Mouse (Mus musculus): ENCODE results near the gene R3hcc1l.
A peak's percentile ranks its signal among the peaks of the same experiment; 100 is the strongest.

R3hcc1l gene

GRCm38 (mm10) chr19:42540649-42541048 lies 22.1 kb downstream of the R3hcc1l start:
- no peak for DNase-seq (ENCODE audit: low spot score)

GRCm38 (mm10) chr19:42558701-42559100 lies 40.1 kb downstream of the R3hcc1l start:
- no peak for DNase-seq (ENCODE audit: low spot score)

- DNase-seq (ENCODE audit: low spot score) = no peak
Observed at GRCm38 (mm10) chr19:42561991-42562390, 43.4 kb downstream of the R3hcc1l start.

GRCm38 (mm10) chr19:42562981-42563380 lies 44.4 kb downstream of the R3hcc1l start:
- no peak for DNase-seq (ENCODE audit: low spot score)

- no peak for DNase-seq (ENCODE audit: low spot score)
Observed at GRCm38 (mm10) chr19:42563726-42564270, 45.2 kb downstream of the R3hcc1l start.

GRCm38 (mm10) chr19:42566283-42567019 lies 47.9 kb downstream of the R3hcc1l start:
- peak; percentile 25 for DNase-seq (ENCODE audit: low spot score)

GRCm38 (mm10) chr19:42567020-42567419 lies 48.5 kb downstream of the R3hcc1l start:
- no peak for DNase-seq (ENCODE audit: low spot score)

GRCm38 (mm10) chr19:42569076-42569475 lies 50.5 kb downstream of the R3hcc1l start:
- DNase-seq (ENCODE audit: low spot score) = peak; percentile 57

GRCm38 (mm10) chr19:42571291-42571690 lies 52.7 kb downstream of the R3hcc1l start:
- no peak for DNase-seq (ENCODE audit: low spot score)

- DNase-seq (ENCODE audit: low spot score) = no peak
Observed at GRCm38 (mm10) chr19:42575317-42575716, 56.8 kb downstream of the R3hcc1l start.

- no peak for DNase-seq (ENCODE audit: low spot score)
Observed at GRCm38 (mm10) chr19:42576856-42577255, 58.3 kb downstream of the R3hcc1l start.

GRCm38 (mm10) chr19:42578631-42579030 lies 60.1 kb downstream of the R3hcc1l start:
- DNase-seq (ENCODE audit: low spot score) = no peak

GRCm38 (mm10) chr19:42580701-42581100 lies 62.1 kb downstream of the R3hcc1l start:
- DNase-seq (ENCODE audit: low spot score) = no peak

GRCm38 (mm10) chr19:42582811-42583370 lies 64.3 kb downstream of the R3hcc1l start:
- no peak for DNase-seq (ENCODE audit: low spot score)

- no peak for DNase-seq (ENCODE audit: low spot score)
Observed at GRCm38 (mm10) chr19:42583677-42584076, 65.1 kb downstream of the R3hcc1l start.

- DNase-seq (ENCODE audit: low spot score) = no peak
Observed at GRCm38 (mm10) chr19:42584188-42584587, 65.6 kb downstream of the R3hcc1l start.

- DNase-seq (ENCODE audit: low spot score) = no peak
Observed at GRCm38 (mm10) chr19:42587704-42588103, 69.1 kb downstream of the R3hcc1l start.

- DNase-seq (ENCODE audit: low spot score) = no peak
Observed at GRCm38 (mm10) chr19:42589246-42589645, 70.7 kb downstream of the R3hcc1l start.

- no peak for DNase-seq (ENCODE audit: low spot score)
Observed at GRCm38 (mm10) chr19:42591534-42591933, 73.0 kb downstream of the R3hcc1l start.

GRCm38 (mm10) chr19:42593456-42593855 lies 74.9 kb downstream of the R3hcc1l start:
- no peak for DNase-seq (ENCODE audit: low spot score)

- DNase-seq (ENCODE audit: low spot score) = no peak
Observed at GRCm38 (mm10) chr19:42595066-42595465, 76.5 kb downstream of the R3hcc1l start.

GRCm38 (mm10) chr19:42597286-42597685 lies 78.7 kb downstream of the R3hcc1l start:
- DNase-seq (ENCODE audit: low spot score) = no peak

GRCm38 (mm10) chr19:42597896-42598295 lies 79.3 kb downstream of the R3hcc1l start:
- DNase-seq (ENCODE audit: low spot score) = no peak
